Mouse (Mus musculus): Measurements from ENCODE around the gene Map1b. TPM values are rescaled to one million over a fixed set of nuclear protein-coding genes. Genes with fewer than 3 reads are reported as not detected.

The Map1b gene
- polyA plus RNA-seq, 1 experiment from 2014 or later: 3.0 TPM

- Histone ChIP-seq H3K4me1 (replicated peaks) (no peaks in the 10 kb centered on the region), H3K36me3 (replicated peaks) (no peaks in the 10 kb centered on the region), H3K27me3 (no peaks in the 10 kb centered on the region), H3K4me2 (no peak overlapping the region), H3K4me3 (replicated peaks) (no peak overlapping the region), H3K9me3 (replicated peaks) (no peaks in the 10 kb centered on the region), H3K9ac (no peak overlapping the region), H3K27ac (replicated peaks) (no peak overlapping the region)
- no peak for ATAC-seq (ENCODE audit: insufficient read depth)
- 88% methylated on average over 4 of the region's 4 CpGs for WGBS (ENCODE audit: insufficient replicate concordance)
These were observed 142.1 kb downstream of the Map1b start for GRCm38 (mm10) chr13:99374191-99374590.

DNA sequence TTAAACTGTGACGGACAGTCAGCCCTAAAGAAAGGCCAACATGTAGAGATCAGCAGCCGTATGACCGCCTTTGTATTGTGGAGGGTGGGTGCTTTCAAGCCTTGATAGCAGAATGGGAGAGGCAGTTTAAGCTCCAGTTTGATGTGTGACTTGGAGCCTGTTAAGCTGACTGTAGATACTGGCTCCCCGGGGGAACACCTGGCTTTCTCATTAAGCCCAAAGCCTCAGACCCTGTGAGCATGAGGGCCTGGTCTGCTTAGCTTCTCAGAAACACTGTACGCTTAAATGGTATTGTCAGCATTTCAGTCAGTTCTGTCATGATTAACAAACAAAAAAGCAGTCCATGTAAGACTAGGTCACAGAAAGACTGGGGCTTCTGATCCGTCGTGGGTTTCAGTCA lies 142.7 kb downstream of the Map1b start:
- Histone ChIP-seq H3K36me3 (replicated peaks) (no peaks in the 10 kb centered on the region), H3K27me3 (no peaks in the 10 kb centered on the region), H3K9me3 (replicated peaks) (no peaks in the 10 kb centered on the region), H3K4me1 (replicated peaks) (no peaks in the 10 kb centered on the region), H3K27ac (replicated peaks) (no peak overlapping the region), H3K4me3 (replicated peaks) (no peak overlapping the region), H3K4me2 (no peak overlapping the region), H3K9ac (no peak overlapping the region)
- WGBS (ENCODE audit: insufficient replicate concordance): 76% methylated on average over 7 of the region's 7 CpGs
- no peak for ATAC-seq (ENCODE audit: insufficient read depth)

Other genes starting within 250 kb of the Map1b start
- gene Ptcd2, start 171.8 kb downstream of the Map1b start, polyA plus RNA-seq (2015; fragmentation: Nextera tagmentation; extraction: Ambion mirVana): 24.6 and 26.2 TPM in 2 replicates
- gene Mrps27, start 171.8 kb downstream of the Map1b start, polyA plus RNA-seq (2015; fragmentation: Nextera tagmentation; extraction: Ambion mirVana): 25.9 and 28.0 TPM in 2 replicates